Mouse (Mus musculus): ENCODE data around the gene Prkcq. TPM values are rescaled to one million over a fixed set of nuclear protein-coding genes. Genes with fewer than 3 reads are reported as not detected.

The Prkcq gene
- total RNA-seq, 2 experiments from 2014 or later: 42.4 to 46.5 TPM

GRCm38 (mm10) chr2:11347791-11348190 lies 175.9 kb downstream of the Prkcq start:
- no peak for DNase-seq (ENCODE audit: low spot score in 2 of 2)
